Mouse (Mus musculus): ENCODE results near the gene Plp1. TPM values are rescaled to one million over a fixed set of nuclear protein-coding genes. Genes with fewer than 3 reads are reported as not detected.

Plp1 gene
- total and polyA plus RNA-seq, 2 experiments from 2014 or later: 13.5 to 23.3 TPM

DNA sequence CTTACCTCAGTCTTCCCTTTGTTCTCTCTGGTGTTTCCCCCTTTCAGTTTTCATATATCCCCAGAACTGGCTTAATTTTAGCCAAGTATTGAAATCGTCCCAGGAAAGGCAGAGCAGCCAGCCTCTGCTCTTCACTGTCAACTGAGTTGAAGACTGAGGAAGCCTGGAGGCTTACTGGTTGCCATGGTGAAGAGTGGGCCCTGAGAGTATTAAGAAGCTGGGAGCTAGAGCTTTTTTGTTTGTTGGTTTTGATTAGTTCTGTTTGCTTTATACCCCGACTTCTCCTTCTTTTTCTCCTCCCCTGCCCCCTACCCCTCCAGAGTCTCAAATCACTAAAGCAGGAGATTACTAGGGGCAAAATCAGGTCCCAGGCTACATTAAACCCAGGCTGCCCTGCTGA, 25.2 kb upstream of the Plp1 start:
- 36% methylated on average over 2 of the region's 2 CpGs for WGBS
- H3K9ac ChIP-seq (replicated peaks; ENCODE audit: low read length, poor library complexity, severe bottlenecking): no peak overlapping the region
- H3K4me1 ChIP-seq (ENCODE audit: insufficient read depth, low read length): no peaks in the 10 kb centered on the region
- H3K9me3 ChIP-seq (ENCODE audit: low read length): no peaks in the 10 kb centered on the region
- H3K27me3 ChIP-seq (ENCODE audit: insufficient read depth, low read length): no peaks in the 10 kb centered on the region
- DNase-seq (ENCODE audit: low spot score) (peak; percentile 2), ATAC-seq (ENCODE audit: low FRiP score) (no peak)
- H3K36me3 ChIP-seq (ENCODE audit: insufficient read depth, low read length): no peaks in the 10 kb centered on the region
- no peak for TF ChIP-seq CTCF (IDR thresholded peaks at IDR 0.05)
- H3K27ac ChIP-seq (ENCODE audit: low read depth, low read length): no peak overlapping the region
- no peak overlapping the region for H3K4me2 ChIP-seq (ENCODE audit: low read depth, low read length, poor library complexity, severe bottlenecking)
- no peak overlapping the region for H3K4me3 ChIP-seq (ENCODE audit: low read depth, low read length)

DNA sequence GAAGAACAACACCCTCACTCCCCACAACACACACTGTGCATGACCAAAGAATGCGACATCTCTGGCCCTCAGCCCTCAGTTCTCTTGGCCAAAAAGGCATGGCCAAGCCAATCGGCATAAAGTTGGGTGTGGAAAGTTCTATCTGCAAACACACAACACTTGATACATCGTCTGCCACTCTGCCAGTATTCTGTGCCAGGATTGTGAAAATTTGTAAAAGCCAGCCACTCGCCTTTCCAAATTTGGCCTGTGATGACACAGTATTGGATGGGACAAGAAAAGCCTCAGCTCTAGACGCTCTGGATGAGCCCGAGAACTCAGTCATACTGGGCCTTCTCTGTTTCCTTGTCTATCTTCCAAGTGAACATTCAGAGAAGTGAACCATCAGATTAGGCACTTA, 2.7 kb upstream of the Plp1 start:
- Histone ChIP-seq H3K4me3 (ENCODE audit: low read depth, low read length) (no peak overlapping the region), H3K9ac (replicated peaks; ENCODE audit: low read length, poor library complexity, severe bottlenecking) (no peak overlapping the region), H3K36me3 (ENCODE audit: insufficient read depth, low read length) (no peaks in the 10 kb centered on the region), H3K9me3 (ENCODE audit: low read length) (no peaks in the 10 kb centered on the region), H3K4me2 (ENCODE audit: low read depth, low read length, poor library complexity, severe bottlenecking) (no peak overlapping the region), H3K4me1 (ENCODE audit: insufficient read depth, low read length) (no peaks in the 10 kb centered on the region), H3K27ac (ENCODE audit: low read depth, low read length) (no peak overlapping the region), H3K27me3 (ENCODE audit: insufficient read depth, low read length) (no peaks in the 10 kb centered on the region)
- no peak for TF ChIP-seq CTCF (IDR thresholded peaks at IDR 0.05)
- ATAC-seq (ENCODE audit: low FRiP score) (no peak; the same call in 1 of the 2 replicates), DNase-seq (ENCODE audit: low spot score) (no peak)
- 81% methylated on average over 6 of the region's 6 CpGs for WGBS

DNA sequence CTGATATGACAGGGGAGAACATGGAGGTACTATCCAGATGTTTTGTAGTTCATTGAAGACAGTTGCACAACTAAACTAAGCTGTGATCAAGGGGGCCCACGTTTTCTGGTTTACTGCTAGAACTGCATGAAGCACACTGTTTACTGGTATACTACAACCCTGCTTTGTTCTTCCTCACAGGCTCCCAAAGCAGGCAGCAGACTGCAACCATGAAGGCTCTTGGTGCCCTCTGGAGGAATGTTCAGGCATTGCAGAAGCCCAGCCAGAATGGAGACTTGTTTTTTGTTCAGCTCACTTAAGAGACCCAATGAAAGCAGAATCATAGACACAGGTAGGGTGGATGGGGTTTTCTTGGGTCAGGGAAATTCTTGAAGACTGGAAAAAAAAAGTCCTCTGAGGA, 2.2 kb upstream of the Plp1 start:
- DNase-seq (ENCODE audit: low spot score) (peak; percentile 82), ATAC-seq (ENCODE audit: low FRiP score) (peak; percentile 75; the same call in 1 of the 2 replicates)
- H3K4me1 ChIP-seq (ENCODE audit: insufficient read depth, low read length): no peaks in the 10 kb centered on the region
- 0% methylated on average over 1 of the region's 1 CpGs for WGBS
- H3K27me3 ChIP-seq (ENCODE audit: insufficient read depth, low read length): no peaks in the 10 kb centered on the region
- H3K36me3 ChIP-seq (ENCODE audit: insufficient read depth, low read length): no peaks in the 10 kb centered on the region
- H3K9ac ChIP-seq (replicated peaks; ENCODE audit: low read length, poor library complexity, severe bottlenecking): no peak overlapping the region
- no peak overlapping the region for H3K4me3 ChIP-seq (ENCODE audit: low read depth, low read length)
- H3K4me2 ChIP-seq (ENCODE audit: low read depth, low read length, poor library complexity, severe bottlenecking): no peak overlapping the region
- H3K27ac ChIP-seq (ENCODE audit: low read depth, low read length): no peak overlapping the region
- peak; percentile 90 for TF ChIP-seq CTCF (IDR thresholded peaks at IDR 0.05)
- no peaks in the 10 kb centered on the region for H3K9me3 ChIP-seq (ENCODE audit: low read length)

DNA sequence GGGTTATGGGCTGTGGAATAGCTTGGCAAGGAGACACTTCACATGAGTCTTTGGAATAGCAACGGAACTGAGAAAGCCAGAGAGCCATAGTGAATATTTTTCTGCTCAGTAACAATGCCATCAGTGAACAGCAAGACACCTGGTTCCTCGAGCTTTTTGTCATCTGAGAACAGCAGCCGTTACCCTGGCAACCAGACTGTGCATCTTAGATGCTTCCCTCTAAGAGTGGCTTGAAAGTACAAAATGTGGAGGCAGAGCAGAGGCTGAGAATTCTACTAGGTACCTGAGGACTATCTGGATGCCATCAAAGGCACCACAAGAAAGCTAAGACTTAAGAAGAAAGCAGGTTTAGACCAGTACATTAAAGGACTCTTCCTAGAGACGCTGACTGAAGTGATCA, 2.5 kb downstream of the Plp1 start:
- Histone ChIP-seq H3K9me3 (ENCODE audit: low read length) (no peaks in the 10 kb centered on the region), H3K9ac (replicated peaks; ENCODE audit: low read length, poor library complexity, severe bottlenecking) (no peak overlapping the region), H3K27me3 (ENCODE audit: insufficient read depth, low read length) (no peaks in the 10 kb centered on the region), H3K36me3 (ENCODE audit: insufficient read depth, low read length) (no peaks in the 10 kb centered on the region), H3K27ac (ENCODE audit: low read depth, low read length) (peak overlapping the region; percentile 43), H3K4me3 (ENCODE audit: low read depth, low read length) (no peak overlapping the region), H3K4me2 (ENCODE audit: low read depth, low read length, poor library complexity, severe bottlenecking) (no peak overlapping the region), H3K4me1 (ENCODE audit: insufficient read depth, low read length) (no peaks in the 10 kb centered on the region)
- WGBS: 40% methylated on average over 4 of the region's 4 CpGs
- ATAC-seq (ENCODE audit: low FRiP score) (peak; percentile 47; the same call in 1 of the 2 replicates), DNase-seq (ENCODE audit: low spot score) (peak; percentile 46)
- no peak for TF ChIP-seq CTCF (IDR thresholded peaks at IDR 0.05)

DNA sequence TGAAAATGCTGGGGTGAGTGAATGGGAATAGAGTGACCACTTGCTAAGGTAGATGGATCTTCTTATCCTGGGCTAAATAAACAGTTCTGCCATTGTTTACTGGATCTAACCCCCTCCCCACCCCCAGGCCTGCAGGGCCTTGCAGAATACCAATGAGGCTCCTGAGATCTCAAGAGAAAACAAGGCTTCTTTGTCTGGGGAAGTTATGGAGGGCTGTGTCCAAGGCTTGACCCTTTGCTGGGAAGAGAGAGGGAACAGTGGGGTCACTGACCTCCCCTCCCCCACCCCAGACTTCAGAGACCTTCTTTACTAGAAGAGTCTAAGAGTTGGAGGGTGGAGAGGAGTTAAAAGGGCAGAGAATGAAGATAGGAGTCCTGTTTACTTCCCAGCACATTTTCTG, 6.1 kb downstream of the Plp1 start:
- DNase-seq (ENCODE audit: low spot score) (no peak), ATAC-seq (ENCODE audit: low FRiP score) (no peak)
- Histone ChIP-seq H3K27me3 (ENCODE audit: insufficient read depth, low read length) (no peaks in the 10 kb centered on the region), H3K4me3 (ENCODE audit: low read depth, low read length) (no peak overlapping the region), H3K4me1 (ENCODE audit: insufficient read depth, low read length) (no peaks in the 10 kb centered on the region), H3K9ac (replicated peaks; ENCODE audit: low read length, poor library complexity, severe bottlenecking) (no peak overlapping the region), H3K27ac (ENCODE audit: low read depth, low read length) (no peak overlapping the region), H3K4me2 (ENCODE audit: low read depth, low read length, poor library complexity, severe bottlenecking) (no peak overlapping the region), H3K36me3 (ENCODE audit: insufficient read depth, low read length) (no peaks in the 10 kb centered on the region), H3K9me3 (ENCODE audit: low read length) (no peaks in the 10 kb centered on the region)
- TF ChIP-seq CTCF (IDR thresholded peaks at IDR 0.05): no peak

DNA sequence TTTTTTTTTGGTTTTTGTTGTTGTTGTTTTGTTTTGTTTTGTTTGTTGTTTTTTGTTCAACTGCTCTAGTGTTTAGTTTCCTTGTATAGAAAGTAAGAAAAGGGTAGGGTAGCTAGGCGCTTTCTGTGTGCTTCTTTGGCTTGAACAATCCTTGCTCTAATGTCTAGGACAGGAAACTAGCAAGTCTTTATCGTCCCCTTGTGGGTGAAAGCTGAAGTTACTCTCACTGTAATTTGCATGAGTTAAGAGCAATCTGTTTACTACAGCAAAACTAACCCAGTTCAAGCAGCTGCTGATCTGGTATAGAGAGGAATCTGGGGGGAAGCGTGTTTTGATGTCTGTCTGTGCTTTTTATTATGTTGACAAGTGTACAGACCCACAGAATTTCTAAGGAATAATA, 27.8 kb downstream of the Plp1 start:
- Histone ChIP-seq H3K4me2 (ENCODE audit: low read depth, low read length, poor library complexity, severe bottlenecking) (no peak overlapping the region), H3K4me1 (ENCODE audit: insufficient read depth, low read length) (no peaks in the 10 kb centered on the region), H3K27me3 (ENCODE audit: insufficient read depth, low read length) (no peaks in the 10 kb centered on the region; the same call in 1 of the 2 replicates), H3K27ac (ENCODE audit: low read depth, low read length) (no peak overlapping the region), H3K9ac (replicated peaks; ENCODE audit: low read length, poor library complexity, severe bottlenecking) (no peak overlapping the region), H3K36me3 (ENCODE audit: insufficient read depth, low read length) (no peaks in the 10 kb centered on the region), H3K4me3 (ENCODE audit: low read depth, low read length) (no peak overlapping the region), H3K9me3 (ENCODE audit: low read length) (no peaks in the 10 kb centered on the region)
- no peak for ATAC-seq (ENCODE audit: low FRiP score)
- 31% methylated on average over 3 of the region's 3 CpGs for WGBS
- TF ChIP-seq CTCF (IDR thresholded peaks at IDR 0.05): peak; percentile 62
- peak; percentile 12 for DNase-seq (ENCODE audit: low spot score)

All from midbrain, postnatal 0 days (tissue).